Mouse (Mus musculus) E14TG2a.4 (cell line): Measurements from ENCODE around the gene Olfr229.

ENCODE experiments used
- CTCF ChIP-seq: conservative IDR thresholded peaks from 2 replicates; pipeline ENCODE4 v1.5.1; 2014; ENCODE audit warnings: low read length
- POU5F1 ChIP-seq: IDR thresholded peaks from 2 replicates; pipeline ENCODE4 v1.6.1; 2014; ENCODE audit warnings: low read length, borderline replicate concordance

DNA sequence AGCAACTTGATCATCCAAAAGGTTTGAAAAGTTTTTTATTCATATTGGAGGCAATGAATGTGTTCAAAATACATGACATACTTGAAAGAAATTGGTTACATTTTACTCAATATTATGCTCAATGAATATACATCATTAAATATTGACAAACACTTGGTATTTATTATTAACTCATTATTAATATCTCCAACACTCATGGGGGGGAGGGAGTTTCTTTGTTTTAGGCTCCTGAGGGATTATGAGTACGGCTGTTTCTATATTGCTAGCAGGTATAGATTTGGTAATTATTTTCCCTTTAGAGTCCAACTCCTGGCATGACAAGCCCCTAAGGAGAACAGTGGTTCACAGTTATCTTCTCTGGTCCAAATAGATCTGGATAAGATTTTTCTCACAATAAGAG lies 30.1 kb downstream of the Olfr229 start, which contains the start of gene Olfr974:
- TF ChIP-seq CTCF = no peak
- no peak for TF ChIP-seq POU5F1
